In the genomic region with DNA sequence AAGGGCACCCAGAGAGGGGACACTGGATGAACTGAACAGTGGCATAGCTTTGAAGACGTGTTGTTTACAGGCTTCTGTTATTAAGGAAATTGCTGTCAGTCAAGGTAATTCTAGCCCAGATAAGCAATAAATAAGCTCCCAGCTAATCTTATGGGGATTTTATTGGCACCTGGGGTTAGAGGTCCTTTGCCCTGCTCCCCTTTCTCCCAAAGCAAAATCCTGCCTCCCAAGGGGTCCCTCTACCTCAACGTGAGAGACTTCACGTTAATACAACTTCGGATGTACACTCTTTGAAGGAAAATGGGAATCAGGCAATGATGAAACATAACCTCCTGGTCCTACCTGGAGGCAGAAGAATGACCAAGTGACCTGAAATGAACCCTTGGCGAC, we compare ENCODE assay signal across 8 mouse cellular contexts. TPM values are rescaled to one million over a fixed set of nuclear protein-coding genes. Genes with fewer than 3 reads are reported as not detected.
DNase-seq lines count a peak whose midpoint lies in the region; ATAC-seq and TF ChIP-seq lines count a peak whose summit lies in the region.

No protein-coding gene starts in this region.

- TF ChIP-seq CTCF in kidney, adult 2 months (conservative IDR thresholded peaks at IDR 0.05; ENCODE audit: insufficient read depth, insufficient read length, low read depth, low read length), result no peak
- no peak for TF ChIP-seq CTCF in bone marrow macrophage, adult 2 months (IDR thresholded peaks at IDR 0.05; ENCODE audit: low read depth, low read length)

- H3K27me3 ChIP-seq in kidney, adult 2 months (replicated peaks; ENCODE audit: control insufficient read depth, insufficient read depth, low read length), result no peaks in the 10 kb centered on the region
- peaks cover 46% of the 10 kb centered on the region for H3K27me3 ChIP-seq in hindbrain, embryonic 13.5 days
- H3K27me3 ChIP-seq in midbrain, embryonic 14.5 days (ENCODE audit: control insufficient read depth, insufficient read depth, low read length), result peaks cover 36% of the 10 kb centered on the region

- no peak for TF ChIP-seq POLR2A in kidney, adult 2 months (IDR thresholded peaks at IDR 0.05; ENCODE audit: low read depth, low read length)
- no peak for TF ChIP-seq POLR2A in bone marrow macrophage, adult 2 months (IDR thresholded peaks at IDR 0.05; ENCODE audit: borderline replicate concordance, low read depth, low read length)

- peak overlapping the region; percentile 99 for H3K27ac ChIP-seq in kidney, adult 2 months (ENCODE audit: insufficient read depth, low read depth, low read length)
- peak overlapping the region; percentile 98 for H3K27ac ChIP-seq in bone marrow macrophage, adult 2 months (ENCODE audit: insufficient read depth, low read depth, low read length)
- H3K27ac ChIP-seq in hindbrain, embryonic 13.5 days, result peak overlapping the region; percentile 20
- H3K27ac ChIP-seq in midbrain, embryonic 14.5 days (replicated peaks; ENCODE audit: low read depth, low read length), result no peak overlapping the region

- H3K4me2 ChIP-seq in hindbrain, embryonic 13.5 days, result peak overlapping the region; percentile 87
- H3K4me2 ChIP-seq in midbrain, embryonic 14.5 days (ENCODE audit: low read length), result peak overlapping the region; percentile 89

- H3K4me3 ChIP-seq in kidney, adult 2 months (ENCODE audit: insufficient read depth, low read depth, low read length), result peak overlapping the region; percentile 83
- H3K4me3 ChIP-seq in bone marrow macrophage, adult 2 months (ENCODE audit: insufficient read depth, low read length), result peak overlapping the region; percentile 80
- H3K4me3 ChIP-seq in hindbrain, embryonic 13.5 days, result peak overlapping the region; percentile 49
- peak overlapping the region; percentile 43 for H3K4me3 ChIP-seq in midbrain, embryonic 14.5 days (replicated peaks; ENCODE audit: low read depth, low read length)

- H3K4me1 ChIP-seq in kidney, adult 2 months (ENCODE audit: control insufficient read depth, insufficient read depth, low read length), result peaks cover 29% of the 10 kb centered on the region
- peaks cover 26% of the 10 kb centered on the region for H3K4me1 ChIP-seq in bone marrow macrophage, adult 2 months (ENCODE audit: control insufficient read depth, insufficient read depth, low read length)
- peaks cover 40% of the 10 kb centered on the region for H3K4me1 ChIP-seq in hindbrain, embryonic 13.5 days (replicated peaks)
- peaks cover 19% of the 10 kb centered on the region for H3K4me1 ChIP-seq in midbrain, embryonic 14.5 days (ENCODE audit: control insufficient read depth, insufficient read depth, low read length)

- 11% methylated on average over 5 of the region's 5 CpGs for WGBS in kidney, adult 2 months
- 14% methylated on average over 5 of the region's 5 CpGs for WGBS in hindbrain, embryonic 13.5 days
- WGBS in midbrain, embryonic 14.5 days, result 7% methylated on average over 5 of the region's 5 CpGs

- H3K9me3 ChIP-seq in hindbrain, embryonic 13.5 days, result no peaks in the 10 kb centered on the region
- H3K9me3 ChIP-seq in midbrain, embryonic 14.5 days (ENCODE audit: control insufficient read depth, low read length), result no peaks in the 10 kb centered on the region

- DNase-seq in kidney, adult 2 months, result no peak
- DNase-seq in kidney, postnatal 25 days, result no peak
- DNase-seq in midbrain, embryonic 14.5 days, result no peak
- DNase-seq in adrenal gland, adult 2 months, result no peak
- no peak for DNase-seq in cerebellum, postnatal 25 days
- DNase-seq in layer of hippocampus, adult 8-10 months (ENCODE audit: low spot score in 2 of 2), result no peak

- H3K36me3 ChIP-seq in kidney, adult 2 months (ENCODE audit: control insufficient read depth, insufficient read depth, low read length), result no peaks in the 10 kb centered on the region
- H3K36me3 ChIP-seq in hindbrain, embryonic 13.5 days, result no peaks in the 10 kb centered on the region
- no peaks in the 10 kb centered on the region for H3K36me3 ChIP-seq in midbrain, embryonic 14.5 days (ENCODE audit: control insufficient read depth, insufficient read depth, low read length)

- no peak for ATAC-seq in hindbrain, embryonic 13.5 days (ENCODE audit: low FRiP score)
- no peak for ATAC-seq in midbrain, embryonic 14.5 days (ENCODE audit: low FRiP score, low TSS enrichment)

- H3K9ac ChIP-seq in hindbrain, embryonic 13.5 days, result peak overlapping the region; percentile 61
- no peak overlapping the region; the same call in 1 of the 2 replicates for H3K9ac ChIP-seq in midbrain, embryonic 14.5 days (replicated peaks; ENCODE audit: low read length)

RNA-seq across cellular contexts. Expression of gene Dhrs3, which starts 0.9 kb away (rescaled TPM):
- polyA plus RNA-seq in kidney, adult 2 months (2012; rRNA removed), result 322 and 340 TPM in 2 replicates
- polyA plus RNA-seq in bone marrow macrophage, adult 2 months (2012; ENCODE audit: insufficient read depth, insufficient read length, missing spikeins), result 661 and 687 TPM in 2 replicates
- polyA plus RNA-seq in hindbrain, embryonic 13.5 days (2015; fragmentation: Nextera tagmentation; extraction: Ambion mirVana), result 34.9 and 41.9 TPM in 2 replicates
- 47.1 and 51.6 TPM in 2 replicates for polyA plus RNA-seq in midbrain, embryonic 14.5 days (2014; fragmentation: Nextera tagmentation; extraction: Ambion mirVana)
- 100 to 1,000 TPM in 1 of 2 experiments, 10 to 100 TPM in 1; 94.8 to 157 TPM for total RNA-seq in adrenal gland, adult 2 months (2021)
- 96.3 and 135 TPM in 2 replicates for polyA plus RNA-seq in adrenal gland, adult 2 months (2012; rRNA removed)
- 10 to 100 TPM; 28.7 to 41.1 (median 35.0) TPM for total RNA-seq in layer of hippocampus, adult 8-10 months (2022)
